Mouse (Mus musculus): ENCODE measurements around the gene Mfap1a. TPM values are rescaled to one million over a fixed set of nuclear protein-coding genes. Genes with fewer than 3 reads are reported as not detected.
"Not testable (repeated sequence)": the region's sequence is repeated elsewhere in the genome, so short reads cannot be mapped to it uniquely, and the experiment has no call there.

Mfap1a gene
- polyA plus RNA-seq, 1 experiment: 9.3 TPM

DNA sequence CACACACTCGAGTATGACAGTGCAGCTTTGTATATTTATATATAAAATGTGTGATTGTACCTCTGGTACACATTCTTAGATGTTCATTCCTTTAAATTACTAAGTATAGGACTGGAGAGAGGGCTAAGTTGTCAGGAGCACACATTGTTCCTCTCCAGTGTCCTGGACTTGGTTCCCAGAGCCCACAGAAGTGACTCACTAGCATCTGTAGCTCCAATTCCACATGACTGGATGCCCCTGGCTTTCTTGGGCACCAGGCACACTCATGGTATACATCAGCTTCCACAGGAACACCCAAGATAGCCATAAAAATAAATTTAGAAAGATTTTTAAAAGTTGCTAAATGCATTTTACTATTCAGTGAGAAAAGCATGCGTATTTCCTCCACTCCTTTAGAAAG, 18.6 kb upstream of the Mfap1a start:
- H3K4me3 ChIP-seq: no peak overlapping the region
- H3K27me3 ChIP-seq (ENCODE audit: control insufficient read depth, insufficient read depth, insufficient read length): no peaks in the 10 kb centered on the region
- TF ChIP-seq E2F4 (IDR thresholded peaks at IDR 0.05; ENCODE audit: insufficient read depth) (no peak), USF1 (IDR thresholded peaks at IDR 0.05; ENCODE audit: low read depth) (no peak), SRF (IDR thresholded peaks at IDR 0.05; ENCODE audit: control insufficient read depth, insufficient read length, low read depth) (no peak), REST (IDR thresholded peaks at IDR 0.05; ENCODE audit: insufficient read depth, insufficient read length) (no peak), MAX (IDR thresholded peaks at IDR 0.05; ENCODE audit: low read depth) (no peak), MYOG (IDR thresholded peaks at IDR 0.05; ENCODE audit: control insufficient read depth in 1 of 3, insufficient read depth in 1 of 3, insufficient read length in 2 of 3, low read depth in 2 of 3) (no peak), TCF3 (IDR thresholded peaks at IDR 0.05; ENCODE audit: insufficient read length, low read depth) (no peak), TCF12 (IDR thresholded peaks at IDR 0.05; ENCODE audit: insufficient read depth, poor library complexity, severe bottlenecking) (no peak), CEBPB (IDR thresholded peaks at IDR 0.05; ENCODE audit: insufficient read depth, poor library complexity, severe bottlenecking) (no peak), POLR2AphosphoS2 (IDR thresholded peaks at IDR 0.05; ENCODE audit: insufficient read length, low read depth) (no peak), POLR2A (IDR thresholded peaks at IDR 0.05; ENCODE audit: insufficient read length, low read depth) (no peak), MYOD1 (IDR thresholded peaks at IDR 0.05; ENCODE audit: control insufficient read depth in 1 of 3, insufficient read length in 2 of 3, low read depth in 2 of 3) (no peak)
- no peaks in the 10 kb centered on the region for H3K79me2 ChIP-seq (ENCODE audit: control insufficient read depth, insufficient read depth)
- no peak overlapping the region for H3ac ChIP-seq (ENCODE audit: control insufficient read depth, insufficient read length)
- no peak overlapping the region for H3K4me2 ChIP-seq (ENCODE audit: low read depth)
- H3K36me3 ChIP-seq (ENCODE audit: control insufficient read depth, insufficient read depth): peaks cover 3% of the 10 kb centered on the region

DNA sequence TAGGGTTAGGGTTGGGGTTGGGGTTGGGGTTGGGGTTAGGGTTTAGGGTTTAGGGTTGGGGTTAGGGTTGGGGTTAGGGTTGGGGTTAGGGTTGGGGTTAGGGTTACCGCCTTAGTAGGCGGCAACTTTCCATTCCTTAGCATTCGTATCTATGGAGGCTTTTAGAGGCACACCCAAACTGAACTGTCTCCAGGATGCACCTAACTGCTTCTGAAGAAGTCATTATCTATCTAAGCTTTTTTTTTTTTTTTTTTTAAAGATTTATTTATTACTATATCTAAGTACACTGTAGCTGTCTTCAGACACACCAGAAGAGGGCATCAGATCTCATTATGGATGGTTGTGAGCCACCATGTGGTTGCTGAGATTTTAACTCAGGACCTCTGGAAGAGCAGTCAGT, 16.4 kb upstream of the Mfap1a start:
- H3ac ChIP-seq (ENCODE audit: control insufficient read depth, insufficient read length); H3K4me2 ChIP-seq (ENCODE audit: low read depth); H3K79me2 ChIP-seq (ENCODE audit: control insufficient read depth, insufficient read depth); H3K27me3 ChIP-seq (ENCODE audit: control insufficient read depth, insufficient read depth, insufficient read length); H3K4me3 ChIP-seq; H3K36me3 ChIP-seq (ENCODE audit: control insufficient read depth, insufficient read depth): not testable (repeated sequence)

DNA sequence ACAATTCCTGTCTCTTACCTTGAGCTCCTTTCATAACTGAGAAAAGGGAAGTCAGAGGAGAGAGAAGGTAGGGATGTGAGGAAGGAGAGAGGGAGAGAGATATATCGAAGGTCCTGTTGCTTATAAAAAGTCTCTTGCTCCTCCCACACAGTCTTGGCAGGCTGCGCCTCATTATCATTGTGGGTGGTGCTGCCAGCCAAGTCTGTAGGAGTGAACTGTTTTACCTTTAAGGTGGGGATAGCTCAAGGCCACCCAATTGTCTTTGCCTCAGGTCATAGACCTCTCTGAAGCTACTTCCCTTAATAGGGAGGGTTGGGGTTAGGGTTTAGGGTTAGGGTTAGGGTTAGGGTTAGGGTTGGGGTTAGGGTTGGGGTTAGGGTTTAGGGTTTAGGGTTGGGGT, 15.5 kb upstream of the Mfap1a start:
- no peak for TF ChIP-seq POLR2A (IDR thresholded peaks at IDR 0.05; ENCODE audit: insufficient read length, low read depth)
- TF ChIP-seq USF1 (IDR thresholded peaks at IDR 0.05; ENCODE audit: low read depth): no peak
- no peak for TF ChIP-seq TCF3 (IDR thresholded peaks at IDR 0.05; ENCODE audit: insufficient read length, low read depth)
- no peak for TF ChIP-seq SRF (IDR thresholded peaks at IDR 0.05; ENCODE audit: control insufficient read depth, insufficient read length, low read depth)
- no peak for TF ChIP-seq REST (IDR thresholded peaks at IDR 0.05; ENCODE audit: insufficient read depth, insufficient read length)
- TF ChIP-seq E2F4 (IDR thresholded peaks at IDR 0.05; ENCODE audit: insufficient read depth): no peak
- no peak for TF ChIP-seq CEBPB (IDR thresholded peaks at IDR 0.05; ENCODE audit: insufficient read depth, poor library complexity, severe bottlenecking)
- no peak for TF ChIP-seq POLR2AphosphoS2 (IDR thresholded peaks at IDR 0.05; ENCODE audit: insufficient read length, low read depth)
- no peak for TF ChIP-seq MAX (IDR thresholded peaks at IDR 0.05; ENCODE audit: low read depth)
- no peak for TF ChIP-seq MYOG (IDR thresholded peaks at IDR 0.05; ENCODE audit: control insufficient read depth in 1 of 3, insufficient read depth in 1 of 3, insufficient read length in 2 of 3, low read depth in 2 of 3)
- TF ChIP-seq TCF12 (IDR thresholded peaks at IDR 0.05; ENCODE audit: insufficient read depth, poor library complexity, severe bottlenecking): no peak
- TF ChIP-seq MYOD1 (IDR thresholded peaks at IDR 0.05; ENCODE audit: control insufficient read depth in 1 of 3, insufficient read length in 2 of 3, low read depth in 2 of 3): no peak
- H3K27me3 ChIP-seq (ENCODE audit: control insufficient read depth, insufficient read depth, insufficient read length): no peaks in the 10 kb centered on the region
- no peaks in the 10 kb centered on the region for H3K79me2 ChIP-seq (ENCODE audit: control insufficient read depth, insufficient read depth)
- H3K36me3 ChIP-seq (ENCODE audit: control insufficient read depth, insufficient read depth): peaks cover 3% of the 10 kb centered on the region
- no peak overlapping the region for H3K4me2 ChIP-seq (ENCODE audit: low read depth)
- no peak overlapping the region for H3K4me3 ChIP-seq
- no peak overlapping the region for H3ac ChIP-seq (ENCODE audit: control insufficient read depth, insufficient read length)

DNA sequence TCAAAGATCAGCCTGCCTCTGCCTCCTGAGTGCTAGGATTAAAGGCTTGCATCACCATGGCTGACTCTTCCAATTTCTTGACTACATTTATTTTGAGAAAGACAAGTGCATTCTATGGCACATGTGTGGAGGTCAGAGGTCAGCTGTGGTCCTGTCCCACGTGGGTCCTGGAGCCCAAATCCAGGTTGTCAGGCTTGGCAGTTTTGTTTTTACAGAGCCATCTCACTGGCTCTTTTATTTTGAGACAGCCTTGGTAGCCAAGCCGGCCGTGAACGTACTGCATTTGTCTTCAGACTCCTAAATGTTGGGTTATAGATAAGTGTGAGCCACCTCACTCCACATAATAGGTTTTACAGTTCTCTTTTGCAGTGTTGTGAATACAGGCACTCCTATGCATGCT, 12.2 kb upstream of the Mfap1a start:
- H3K79me2 ChIP-seq (ENCODE audit: control insufficient read depth, insufficient read depth); H3K36me3 ChIP-seq (ENCODE audit: control insufficient read depth, insufficient read depth): not testable (repeated sequence)

GRCm38 (mm10) chr2:121518106-121518505, 11.6 kb upstream of the Mfap1a start:
- Histone ChIP-seq H3K36me3 (ENCODE audit: control insufficient read depth, insufficient read depth) (no peaks in the 10 kb centered on the region), H3K27me3 (ENCODE audit: control insufficient read depth, insufficient read depth, insufficient read length) (no peaks in the 10 kb centered on the region), H3K79me2 (ENCODE audit: control insufficient read depth, insufficient read depth) (no peaks in the 10 kb centered on the region), H3K4me2 (ENCODE audit: low read depth) (no peak overlapping the region), H3ac (ENCODE audit: control insufficient read depth, insufficient read length) (no peak overlapping the region), H3K4me3 (no peak overlapping the region)
- no peak for TF ChIP-seq REST (IDR thresholded peaks at IDR 0.05; ENCODE audit: insufficient read depth, insufficient read length)
- TF ChIP-seq CEBPB (IDR thresholded peaks at IDR 0.05; ENCODE audit: insufficient read depth, poor library complexity, severe bottlenecking): no peak
- no peak for TF ChIP-seq MAX (IDR thresholded peaks at IDR 0.05; ENCODE audit: low read depth)
- TF ChIP-seq MYOD1 (IDR thresholded peaks at IDR 0.05; ENCODE audit: control insufficient read depth in 1 of 3, insufficient read length in 2 of 3, low read depth in 2 of 3): no peak

More for the DNA sequence above, 12.2 kb upstream of the Mfap1a start:
- H3ac ChIP-seq (ENCODE audit: control insufficient read depth, insufficient read length); H3K27me3 ChIP-seq (ENCODE audit: control insufficient read depth, insufficient read depth, insufficient read length); H3K4me3 ChIP-seq; H3K4me2 ChIP-seq (ENCODE audit: low read depth): not testable (repeated sequence)

DNA sequence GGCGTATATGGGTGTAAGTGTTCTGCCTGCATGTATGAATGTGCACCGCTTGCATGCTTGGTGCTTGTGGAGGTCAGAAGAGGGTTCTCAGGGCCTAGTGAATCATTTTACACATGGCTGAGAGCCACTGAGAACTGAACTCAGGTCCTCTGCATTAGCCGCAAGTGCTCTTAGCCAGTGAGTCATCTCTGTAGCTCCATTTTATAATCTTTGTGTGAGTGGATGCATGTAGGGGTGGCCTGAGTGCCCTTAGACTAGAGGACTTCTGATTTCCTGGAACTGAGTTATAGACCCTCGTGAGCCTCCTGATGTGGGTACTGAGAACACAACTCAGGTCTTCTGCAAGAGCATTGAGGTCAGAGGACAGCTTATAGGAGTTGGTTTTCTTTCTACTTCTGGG, 7.7 kb upstream of the Mfap1a start:
- TF ChIP-seq E2F4 (IDR thresholded peaks at IDR 0.05; ENCODE audit: insufficient read depth) (no peak), MYOD1 (IDR thresholded peaks at IDR 0.05; ENCODE audit: control insufficient read depth in 1 of 3, insufficient read length in 2 of 3, low read depth in 2 of 3) (no peak)
- Histone ChIP-seq H3K4me2 (ENCODE audit: low read depth) (no peak overlapping the region), H3ac (ENCODE audit: control insufficient read depth, insufficient read length) (no peak overlapping the region), H3K27me3 (ENCODE audit: control insufficient read depth, insufficient read depth, insufficient read length) (no peaks in the 10 kb centered on the region), H3K36me3 (ENCODE audit: control insufficient read depth, insufficient read depth) (no peaks in the 10 kb centered on the region), H3K79me2 (ENCODE audit: control insufficient read depth, insufficient read depth) (peaks cover 10% of the 10 kb centered on the region), H3K4me3 (no peak overlapping the region)

GRCm38 (mm10) chr2:121512991-121513765, 6.7 kb upstream of the Mfap1a start:
- not testable (repeated sequence) for H3ac ChIP-seq (ENCODE audit: control insufficient read depth, insufficient read length); H3K4me3 ChIP-seq; H3K4me2 ChIP-seq (ENCODE audit: low read depth); H3K27me3 ChIP-seq (ENCODE audit: control insufficient read depth, insufficient read depth, insufficient read length); H3K36me3 ChIP-seq (ENCODE audit: control insufficient read depth, insufficient read depth)
- H3K79me2 ChIP-seq (ENCODE audit: control insufficient read depth, insufficient read depth): peaks cover 18% of the 10 kb centered on the region
